Mouse (Mus musculus): ENCODE data around the gene Cmtm8. TPM values are rescaled to one million over a fixed set of nuclear protein-coding genes. Genes with fewer than 3 reads are reported as not detected.

Gene Cmtm8
- polyA plus RNA-seq, 1 experiment: 8.2 TPM

DNA sequence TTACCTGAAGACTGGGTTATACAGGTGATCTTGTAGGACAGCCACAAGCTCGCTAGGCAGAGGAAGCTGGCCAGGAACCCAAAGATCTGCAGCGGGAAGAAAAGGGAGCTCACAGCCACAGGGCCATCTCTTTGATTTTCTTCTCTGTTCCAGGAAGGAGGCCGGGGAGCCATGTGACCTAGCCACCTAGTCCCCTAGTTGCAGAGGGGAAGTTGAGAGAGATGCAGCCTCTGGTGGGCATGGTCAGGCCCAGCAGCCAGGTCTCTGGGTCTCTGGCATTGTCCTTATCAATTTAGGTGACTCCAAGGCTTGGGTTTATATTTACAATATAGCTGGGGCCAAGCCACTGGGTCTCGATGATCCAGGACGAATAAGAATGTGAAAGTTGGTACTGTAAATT is 85.2 kb downstream of the Cmtm8 start:
- Histone ChIP-seq H3K9ac (ENCODE audit: low read depth, poor library complexity, severe bottlenecking) (no peak overlapping the region), H3K4me1 (ENCODE audit: control insufficient read depth, insufficient read depth, low read length) (peaks cover 3% of the 10 kb centered on the region), H3K27me3 (ENCODE audit: control insufficient read depth, insufficient read depth, low read length, poor library complexity, severe bottlenecking) (no peaks in the 10 kb centered on the region), H3K36me3 (ENCODE audit: control insufficient read depth, insufficient read depth, low read length, poor library complexity, severe bottlenecking) (peaks cover 11% of the 10 kb centered on the region), H3K9me3 (replicated peaks; ENCODE audit: control insufficient read depth, insufficient read depth, low read length, poor library complexity, severe bottlenecking) (no peaks in the 10 kb centered on the region), H3K4me3 (ENCODE audit: low read depth, low read length) (no peak overlapping the region), H3K27ac (ENCODE audit: insufficient read depth, low read length) (no peak overlapping the region)
- TF ChIP-seq POLR2A (IDR thresholded peaks at IDR 0.05; ENCODE audit: insufficient read depth, low read length): no peak
- TF ChIP-seq EP300 (IDR thresholded peaks at IDR 0.05; ENCODE audit: insufficient read depth, low read depth, low read length): no peak
- no peak for TF ChIP-seq CTCF (IDR thresholded peaks at IDR 0.05; ENCODE audit: low read depth, low read length)

DNA sequence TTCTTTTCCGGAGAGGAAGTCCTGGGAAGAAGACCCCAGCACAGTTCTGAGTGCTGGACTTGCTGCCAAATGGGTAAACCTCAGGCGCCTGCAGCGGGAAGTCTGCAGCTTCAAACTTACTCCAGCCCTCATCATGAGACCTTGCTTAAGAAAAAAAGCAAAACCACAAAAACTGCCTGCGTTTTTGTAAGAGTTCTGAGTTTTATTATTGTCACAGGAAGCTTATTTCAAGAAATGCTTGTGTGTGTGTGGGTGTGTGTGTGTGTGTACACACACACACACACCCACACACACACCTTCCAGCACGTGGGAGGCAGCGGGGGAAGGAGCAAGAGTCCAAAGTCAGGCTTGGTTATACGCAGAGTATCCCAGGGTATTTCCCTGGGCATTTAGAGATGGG is 85.7 kb downstream of the Cmtm8 start:
- H3K27ac ChIP-seq (ENCODE audit: insufficient read depth, low read length): no peak overlapping the region
- no peak for TF ChIP-seq POLR2A (IDR thresholded peaks at IDR 0.05; ENCODE audit: insufficient read depth, low read length)
- TF ChIP-seq EP300 (IDR thresholded peaks at IDR 0.05; ENCODE audit: insufficient read depth, low read depth, low read length): no peak
- TF ChIP-seq CTCF (IDR thresholded peaks at IDR 0.05; ENCODE audit: low read depth, low read length): no peak
- no peak overlapping the region for H3K4me3 ChIP-seq (ENCODE audit: low read depth, low read length)
- H3K9ac ChIP-seq (ENCODE audit: low read depth, poor library complexity, severe bottlenecking): no peak overlapping the region
- H3K4me1 ChIP-seq (ENCODE audit: control insufficient read depth, insufficient read depth, low read length): peaks cover 3% of the 10 kb centered on the region
- H3K9me3 ChIP-seq (replicated peaks; ENCODE audit: control insufficient read depth, insufficient read depth, low read length, poor library complexity, severe bottlenecking): no peaks in the 10 kb centered on the region
- no peaks in the 10 kb centered on the region for H3K27me3 ChIP-seq (ENCODE audit: control insufficient read depth, insufficient read depth, low read length, poor library complexity, severe bottlenecking)
- H3K36me3 ChIP-seq (ENCODE audit: control insufficient read depth, insufficient read depth, low read length, poor library complexity, severe bottlenecking): peaks cover 11% of the 10 kb centered on the region

DNA sequence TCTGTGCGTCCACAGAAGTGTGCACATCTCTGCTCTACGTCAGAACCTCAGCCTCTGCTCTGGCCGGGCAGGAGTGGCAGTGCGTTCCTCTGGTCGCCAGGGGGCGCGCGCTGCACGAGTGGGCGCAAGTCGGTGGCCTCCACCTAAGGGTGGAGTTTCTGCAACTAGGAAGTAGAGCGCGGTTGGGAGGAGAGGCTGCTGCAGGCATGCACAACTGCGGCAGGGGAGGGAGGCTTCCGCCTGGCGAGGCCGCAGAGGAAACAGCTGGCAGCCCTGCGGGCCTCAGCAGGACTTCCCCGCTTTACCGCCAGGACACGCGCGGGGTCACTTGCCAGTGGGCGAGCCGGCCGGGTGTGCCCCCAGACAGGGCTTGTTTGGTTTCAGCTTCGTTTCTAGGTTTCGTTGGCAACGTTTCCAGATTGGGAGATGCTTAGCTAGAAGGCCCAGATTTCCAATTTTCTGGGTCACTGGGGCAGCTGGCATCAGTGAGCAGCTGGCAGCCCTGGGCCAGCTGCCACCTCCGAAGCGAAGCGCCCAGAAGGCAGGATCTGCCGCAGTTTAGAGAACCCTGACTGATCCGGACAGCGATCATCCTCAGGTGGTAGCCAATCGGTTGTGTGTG is 91.0 kb downstream of the Cmtm8 start:
- H3K4me3 ChIP-seq (ENCODE audit: low read depth, low read length): peak overlapping the region; percentile 54
- H3K4me1 ChIP-seq (ENCODE audit: control insufficient read depth, insufficient read depth, low read length): no peaks in the 10 kb centered on the region
- H3K27ac ChIP-seq (ENCODE audit: insufficient read depth, low read length): no peak overlapping the region
- peak overlapping the region; percentile 35 for H3K9ac ChIP-seq (ENCODE audit: low read depth, poor library complexity, severe bottlenecking)
- no peaks in the 10 kb centered on the region for H3K9me3 ChIP-seq (replicated peaks; ENCODE audit: control insufficient read depth, insufficient read depth, low read length, poor library complexity, severe bottlenecking)
- H3K36me3 ChIP-seq (ENCODE audit: control insufficient read depth, insufficient read depth, low read length, poor library complexity, severe bottlenecking): no peaks in the 10 kb centered on the region; the same call in 1 of the 2 replicates
- H3K27me3 ChIP-seq (ENCODE audit: control insufficient read depth, insufficient read depth, low read length, poor library complexity, severe bottlenecking): no peaks in the 10 kb centered on the region
- TF ChIP-seq EP300 (IDR thresholded peaks at IDR 0.05; ENCODE audit: insufficient read depth, low read depth, low read length): peak; percentile 59; the same call in 1 of the 2 replicates
- TF ChIP-seq POLR2A (IDR thresholded peaks at IDR 0.05; ENCODE audit: insufficient read depth, low read length): no peak
- peak; percentile 98 for TF ChIP-seq CTCF (IDR thresholded peaks at IDR 0.05; ENCODE audit: low read depth, low read length)

DNA sequence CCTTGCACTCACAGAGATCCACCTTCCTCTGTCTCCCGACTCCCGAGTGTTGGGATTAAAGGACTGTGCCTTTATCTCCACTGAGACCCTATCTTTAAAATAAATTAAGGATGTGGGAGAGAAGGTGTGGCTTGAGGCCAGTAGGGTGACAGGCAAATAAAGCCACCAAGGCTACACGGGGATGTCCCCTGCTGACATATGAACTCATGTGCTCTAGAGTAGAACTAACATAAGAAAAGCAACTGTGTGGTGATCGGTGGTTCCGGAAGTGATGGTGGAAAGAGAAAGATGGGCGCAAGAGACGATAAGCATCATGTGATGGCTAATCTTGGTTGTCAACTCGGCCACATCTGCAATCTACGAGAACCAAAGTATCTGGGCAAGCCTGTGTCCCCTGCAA is 91.6 kb downstream of the Cmtm8 start:
- no peaks in the 10 kb centered on the region for H3K9me3 ChIP-seq (replicated peaks; ENCODE audit: control insufficient read depth, insufficient read depth, low read length, poor library complexity, severe bottlenecking)
- H3K27ac ChIP-seq (ENCODE audit: insufficient read depth, low read length): no peak overlapping the region
- no peak for TF ChIP-seq EP300 (IDR thresholded peaks at IDR 0.05; ENCODE audit: insufficient read depth, low read depth, low read length)
- no peak for TF ChIP-seq CTCF (IDR thresholded peaks at IDR 0.05; ENCODE audit: low read depth, low read length)
- TF ChIP-seq POLR2A (IDR thresholded peaks at IDR 0.05; ENCODE audit: insufficient read depth, low read length): no peak
- H3K27me3 ChIP-seq (ENCODE audit: control insufficient read depth, insufficient read depth, low read length, poor library complexity, severe bottlenecking): no peaks in the 10 kb centered on the region
- H3K4me1 ChIP-seq (ENCODE audit: control insufficient read depth, insufficient read depth, low read length): no peaks in the 10 kb centered on the region
- H3K9ac ChIP-seq (ENCODE audit: low read depth, poor library complexity, severe bottlenecking): no peak overlapping the region
- peaks cover 4% of the 10 kb centered on the region; the same call in 1 of the 2 replicates for H3K36me3 ChIP-seq (ENCODE audit: control insufficient read depth, insufficient read depth, low read length, poor library complexity, severe bottlenecking)
- H3K4me3 ChIP-seq (ENCODE audit: low read depth, low read length): no peak overlapping the region

DNA sequence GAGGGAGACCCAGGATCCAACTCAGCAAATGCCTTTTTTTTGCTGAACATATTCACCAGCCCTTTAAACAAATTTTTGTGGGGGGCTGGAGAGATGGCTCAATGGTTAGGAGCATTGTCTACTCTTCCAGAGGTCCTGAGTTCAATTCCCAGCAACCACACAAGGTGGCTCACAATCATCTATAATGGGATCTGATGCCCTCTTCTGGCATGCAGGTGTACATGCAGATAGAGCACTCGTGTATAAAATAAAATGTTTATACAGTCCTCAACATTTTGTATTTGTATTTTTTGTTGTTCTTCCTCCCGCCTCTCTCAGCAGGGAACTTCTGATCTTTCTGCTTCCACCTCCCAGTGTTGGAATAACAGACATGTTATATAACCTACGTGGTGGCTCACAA is 92.4 kb downstream of the Cmtm8 start:
- Histone ChIP-seq H3K27me3 (ENCODE audit: control insufficient read depth, insufficient read depth, low read length, poor library complexity, severe bottlenecking) (no peaks in the 10 kb centered on the region), H3K36me3 (ENCODE audit: control insufficient read depth, insufficient read depth, low read length, poor library complexity, severe bottlenecking) (peaks cover 4% of the 10 kb centered on the region; the same call in 1 of the 2 replicates), H3K9ac (ENCODE audit: low read depth, poor library complexity, severe bottlenecking) (no peak overlapping the region), H3K9me3 (replicated peaks; ENCODE audit: control insufficient read depth, insufficient read depth, low read length, poor library complexity, severe bottlenecking) (no peaks in the 10 kb centered on the region), H3K4me1 (ENCODE audit: control insufficient read depth, insufficient read depth, low read length) (no peaks in the 10 kb centered on the region), H3K4me3 (ENCODE audit: low read depth, low read length) (no peak overlapping the region), H3K27ac (ENCODE audit: insufficient read depth, low read length) (no peak overlapping the region)
- TF ChIP-seq POLR2A (IDR thresholded peaks at IDR 0.05; ENCODE audit: insufficient read depth, low read length): no peak
- no peak for TF ChIP-seq CTCF (IDR thresholded peaks at IDR 0.05; ENCODE audit: low read depth, low read length)
- TF ChIP-seq EP300 (IDR thresholded peaks at IDR 0.05; ENCODE audit: insufficient read depth, low read depth, low read length): no peak

DNA sequence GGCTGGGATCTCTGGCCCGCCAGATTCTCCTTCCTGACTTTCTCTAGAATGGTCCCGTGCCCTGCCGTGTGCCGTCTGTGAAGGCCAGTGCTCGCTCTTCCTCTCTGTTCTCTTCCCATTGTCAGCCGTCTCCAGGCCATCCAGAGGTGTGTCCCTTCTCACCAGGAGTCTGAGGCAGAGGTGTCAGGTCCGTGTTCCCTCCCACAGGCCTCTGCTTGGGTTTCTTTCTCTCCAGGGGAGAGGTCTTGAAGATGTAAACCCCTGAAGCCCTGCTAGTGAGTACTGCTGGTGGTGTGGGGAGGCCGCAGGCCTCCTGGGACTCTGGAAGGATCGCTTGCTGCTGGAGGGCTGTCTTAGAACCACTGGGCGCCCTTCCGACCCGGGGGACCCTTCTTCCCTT is 96.5 kb downstream of the Cmtm8 start:
- Histone ChIP-seq H3K4me1 (ENCODE audit: control insufficient read depth, insufficient read depth, low read length) (no peaks in the 10 kb centered on the region), H3K9ac (ENCODE audit: low read depth, poor library complexity, severe bottlenecking) (no peak overlapping the region), H3K4me3 (ENCODE audit: low read depth, low read length) (no peak overlapping the region), H3K27ac (ENCODE audit: insufficient read depth, low read length) (no peak overlapping the region), H3K27me3 (ENCODE audit: control insufficient read depth, insufficient read depth, low read length, poor library complexity, severe bottlenecking) (no peaks in the 10 kb centered on the region), H3K36me3 (ENCODE audit: control insufficient read depth, insufficient read depth, low read length, poor library complexity, severe bottlenecking) (peaks cover 4% of the 10 kb centered on the region; the same call in 1 of the 2 replicates), H3K9me3 (replicated peaks; ENCODE audit: control insufficient read depth, insufficient read depth, low read length, poor library complexity, severe bottlenecking) (no peaks in the 10 kb centered on the region)
- TF ChIP-seq EP300 (IDR thresholded peaks at IDR 0.05; ENCODE audit: insufficient read depth, low read depth, low read length) (no peak), CTCF (IDR thresholded peaks at IDR 0.05; ENCODE audit: low read depth, low read length) (no peak), POLR2A (IDR thresholded peaks at IDR 0.05; ENCODE audit: insufficient read depth, low read length) (no peak)
